Comparison of ENCODE assay signal across 8 mouse cellular contexts in genomic region chr11:69633128-69633866, GRCm38 (mm10). TPM values are rescaled to one million over a fixed set of nuclear protein-coding genes. Genes with fewer than 3 reads are reported as not detected.
DNase-seq lines count a peak whose midpoint lies in the region; ATAC-seq and TF ChIP-seq lines count a peak whose summit lies in the region.

No protein-coding gene starts in this region.

- H3K36me3 ChIP-seq in heart, adult 2 months (ENCODE audit: control insufficient read depth, insufficient read depth, low read length) = peaks cover 19% of the 10 kb centered on the region
- peaks cover 38% of the 10 kb centered on the region for H3K36me3 ChIP-seq in E14TG2a.4 (ENCODE audit: insufficient read depth, low read length)
- peaks cover 18% of the 10 kb centered on the region for H3K36me3 ChIP-seq in embryonic facial prominence, embryonic 14.5 days (ENCODE audit: control insufficient read depth, insufficient read depth, low read length)
- no peaks in the 10 kb centered on the region for H3K36me3 ChIP-seq in hindbrain, embryonic 11.5 days (ENCODE audit: control insufficient read depth, insufficient read depth, low read length)
- H3K36me3 ChIP-seq in liver, embryonic 14.5 days (replicated peaks; ENCODE audit: control insufficient read depth, insufficient read depth, low read depth) = peaks cover 2% of the 10 kb centered on the region; the same call in 1 of the 2 replicates
- peaks cover 15% of the 10 kb centered on the region for H3K36me3 ChIP-seq in neural tube, embryonic 13.5 days

- no peak for TF ChIP-seq CTCF in heart, adult 2 months (IDR thresholded peaks at IDR 0.05)
- no peak for TF ChIP-seq CTCF in E14TG2a.4 (conservative IDR thresholded peaks at IDR 0.05; ENCODE audit: low read length)
- TF ChIP-seq CTCF in liver, embryonic 14.5 days (IDR thresholded peaks at IDR 0.05; ENCODE audit: low read depth) = no peak

- peaks cover 5% of the 10 kb centered on the region for H3K4me1 ChIP-seq in heart, adult 2 months (ENCODE audit: control insufficient read depth, insufficient read depth, low read length)
- peaks cover 44% of the 10 kb centered on the region for H3K4me1 ChIP-seq in E14TG2a.4 (replicated peaks; ENCODE audit: low read depth, low read length)
- peaks cover 25% of the 10 kb centered on the region for H3K4me1 ChIP-seq in embryonic facial prominence, embryonic 14.5 days (ENCODE audit: control insufficient read depth, insufficient read depth, low read length)
- peaks cover 3% of the 10 kb centered on the region for H3K4me1 ChIP-seq in hindbrain, embryonic 11.5 days (replicated peaks; ENCODE audit: control insufficient read depth, insufficient read depth, low read length)
- H3K4me1 ChIP-seq in liver, embryonic 14.5 days (replicated peaks; ENCODE audit: control insufficient read depth in 2 of 2, insufficient read depth in 2 of 2, low read length in 1 of 2) = peaks cover 20 to 21% of the 10 kb centered on the region in 2 experiments
- peaks cover 41% of the 10 kb centered on the region for H3K4me1 ChIP-seq in neural tube, embryonic 13.5 days (replicated peaks)

- no peak for DNase-seq in heart, adult 2 months
- no peak for DNase-seq in heart, postnatal 10 days
- peak; percentile 67 for DNase-seq in embryonic facial prominence, embryonic 14.5 days (ENCODE audit: low spot score)
- DNase-seq in hindbrain, embryonic 11.5 days (ENCODE audit: low spot score) = no peak
- no peak for DNase-seq in liver, embryonic 14.5 days (ENCODE audit: low read depth in 3 of 3, low spot score in 3 of 3)
- no peak for DNase-seq in right cerebral cortex, adult 2 months (ENCODE audit: low spot score in 2 of 2)

- WGBS in heart, adult 2 months = under 1% methylated on average over 41 of the region's 50 CpGs
- under 1% methylated on average over 12 of the region's 50 CpGs for WGBS in embryonic facial prominence, embryonic 14.5 days
- 1% methylated on average over 46 of the region's 50 CpGs for WGBS in hindbrain, embryonic 11.5 days
- under 1% methylated on average over 40 of the region's 50 CpGs for WGBS in liver, embryonic 14.5 days (ENCODE audit: insufficient replicate concordance)
- 1% methylated on average over 48 of the region's 50 CpGs for WGBS in neural tube, embryonic 13.5 days

- H3K9ac ChIP-seq in heart, adult 2 months (ENCODE audit: low read depth, low read length) = peak overlapping the region; percentile 97
- peak overlapping the region; percentile 96 for H3K9ac ChIP-seq in embryonic facial prominence, embryonic 14.5 days (ENCODE audit: low read depth, low read length)
- peak overlapping the region; percentile 98 for H3K9ac ChIP-seq in hindbrain, embryonic 11.5 days (ENCODE audit: low read depth, low read length)
- H3K9ac ChIP-seq in liver, embryonic 14.5 days (replicated peaks) = peak overlapping the region; percentile 92
- peak overlapping the region; percentile 99 for H3K9ac ChIP-seq in neural tube, embryonic 13.5 days

- peaks cover 2% of the 10 kb centered on the region for H3K79me2 ChIP-seq in heart, adult 2 months (replicated peaks; ENCODE audit: control insufficient read depth, insufficient read depth, low read length)

- peak overlapping the region; percentile 88 for H3K27ac ChIP-seq in heart, adult 2 months
- H3K27ac ChIP-seq in embryonic facial prominence, embryonic 14.5 days (replicated peaks; ENCODE audit: low read depth, low read length) = peak overlapping the region; percentile 95
- H3K27ac ChIP-seq in hindbrain, embryonic 11.5 days (ENCODE audit: low read depth, low read length) = peak overlapping the region; percentile 97
- peak overlapping the region; percentile 79 for H3K27ac ChIP-seq in liver, embryonic 14.5 days
- peak overlapping the region; percentile 97 for H3K27ac ChIP-seq in neural tube, embryonic 13.5 days (replicated peaks)

- peak; percentile 66 for ATAC-seq in embryonic facial prominence, embryonic 14.5 days (ENCODE audit: low read depth)
- peak; percentile 55 for ATAC-seq in hindbrain, embryonic 11.5 days (ENCODE audit: low FRiP score)
- ATAC-seq in liver, embryonic 14.5 days (ENCODE audit: insufficient read depth) = peak; percentile 64
- ATAC-seq in neural tube, embryonic 13.5 days (ENCODE audit: low read depth) = peak; percentile 59

- no peaks in the 10 kb centered on the region for H3K9me3 ChIP-seq in E14TG2a.4 (ENCODE audit: low read length)
- H3K9me3 ChIP-seq in embryonic facial prominence, embryonic 14.5 days (ENCODE audit: control insufficient read depth, low read length) = no peaks in the 10 kb centered on the region
- H3K9me3 ChIP-seq in hindbrain, embryonic 11.5 days (ENCODE audit: control insufficient read depth, low read length) = no peaks in the 10 kb centered on the region
- H3K9me3 ChIP-seq in liver, embryonic 14.5 days (ENCODE audit: control insufficient read depth, low read length) = no peaks in the 10 kb centered on the region
- no peaks in the 10 kb centered on the region for H3K9me3 ChIP-seq in neural tube, embryonic 13.5 days

- intact Hi-C loops in heart, adult 2 months (cut with DNase I) = no loop called here
- intact Hi-C loops in heart, postnatal 10 days (cut with DNase I) = no loop called here

- no peaks in the 10 kb centered on the region for H3K27me3 ChIP-seq in heart, adult 2 months (ENCODE audit: control insufficient read depth, insufficient read depth, low read length)
- no peaks in the 10 kb centered on the region for H3K27me3 ChIP-seq in E14TG2a.4 (ENCODE audit: insufficient read depth, low read length)
- H3K27me3 ChIP-seq in embryonic facial prominence, embryonic 14.5 days (replicated peaks; ENCODE audit: control insufficient read depth, insufficient read depth, low read length) = no peaks in the 10 kb centered on the region
- H3K27me3 ChIP-seq in hindbrain, embryonic 11.5 days (ENCODE audit: control insufficient read depth, insufficient read depth, low read length) = no peaks in the 10 kb centered on the region
- H3K27me3 ChIP-seq in liver, embryonic 14.5 days (ENCODE audit: control insufficient read depth, insufficient read depth, low read length) = no peaks in the 10 kb centered on the region
- H3K27me3 ChIP-seq in neural tube, embryonic 13.5 days = no peaks in the 10 kb centered on the region

- TF ChIP-seq POLR2A in heart, adult 2 months (IDR thresholded peaks at IDR 0.05; ENCODE audit: insufficient read depth, low read depth, low read length) = no peak

- H3K4me2 ChIP-seq in embryonic facial prominence, embryonic 14.5 days (ENCODE audit: low read depth, low read length) = peak overlapping the region; percentile 89
- peak overlapping the region; percentile 75 for H3K4me2 ChIP-seq in hindbrain, embryonic 11.5 days (replicated peaks; ENCODE audit: low read depth, low read length)
- peak overlapping the region; percentile 91 for H3K4me2 ChIP-seq in liver, embryonic 14.5 days (ENCODE audit: low read depth)
- peak overlapping the region; percentile 83 for H3K4me2 ChIP-seq in neural tube, embryonic 13.5 days

- peak overlapping the region; percentile 80 for H3K4me3 ChIP-seq in heart, adult 2 months
- H3K4me3 ChIP-seq in E14TG2a.4 (replicated peaks; ENCODE audit: low read length) = peak overlapping the region; percentile 95
- peak overlapping the region; percentile 91 for H3K4me3 ChIP-seq in embryonic facial prominence, embryonic 14.5 days (ENCODE audit: low read depth, low read length)
- H3K4me3 ChIP-seq in hindbrain, embryonic 11.5 days (ENCODE audit: low read depth, low read length) = peak overlapping the region; percentile 98
- peak overlapping the region; percentile 85 to 97 for H3K4me3 ChIP-seq in liver, embryonic 14.5 days (ENCODE audit: insufficient read depth in 1 of 2, low read depth in 2 of 2, low read length in 2 of 2)
- peak overlapping the region; percentile 99 for H3K4me3 ChIP-seq in neural tube, embryonic 13.5 days

- no peak for TF ChIP-seq EP300 in heart, adult 2 months (IDR thresholded peaks at IDR 0.05; ENCODE audit: insufficient read depth, low read depth, low read length)
- TF ChIP-seq EP300 in liver, embryonic 14.5 days (IDR thresholded peaks at IDR 0.05; ENCODE audit: low read depth) = no peak

RNA-seq across cellular contexts. Expression of gene Fxr2, which starts 0.5 kb away (rescaled TPM):
- 100 to 1,000 TPM in 1 of 2 experiments, 10 to 100 TPM in 1; 86.0 to 103 TPM for total RNA-seq in heart, adult 2 months (2021)
- 61.2 and 112 TPM in 2 replicates for polyA plus RNA-seq in heart, adult 2 months (2012; rRNA removed)
- 10 to 100 TPM; 72.1 to 78.7 TPM for total RNA-seq in heart, postnatal 10 days (2021)
- polyA plus RNA-seq in embryonic facial prominence, embryonic 14.5 days (2014; fragmentation: Nextera tagmentation; extraction: Ambion mirVana) = 25.4 and 26.3 TPM in 2 replicates
- polyA plus RNA-seq in hindbrain, embryonic 11.5 days (2014; fragmentation: Nextera tagmentation; extraction: Ambion mirVana) = 30.1 and 31.3 TPM in 2 replicates
- 18.4 and 21.7 TPM in 2 replicates for polyA plus RNA-seq in liver, embryonic 14.5 days (2012; rRNA removed)
- polyA plus RNA-seq in liver, embryonic 14.5 days (2014; fragmentation: Nextera tagmentation; extraction: Ambion mirVana) = 5.4 and 7.7 TPM in 2 replicates
- polyA plus RNA-seq in neural tube, embryonic 13.5 days (2015; fragmentation: Nextera tagmentation; extraction: Ambion mirVana) = 45.3 and 55.1 TPM in 2 replicates

RNA-seq across cellular contexts. Expression of gene Sat2, which starts 11.5 kb away (rescaled TPM):
- total RNA-seq in heart, adult 2 months (2021) = 1 to 10 TPM; 1.8 to 1.9 TPM
- polyA plus RNA-seq in heart, adult 2 months (2012; rRNA removed) = 4.5 and 6.1 TPM in 2 replicates
- total RNA-seq in heart, postnatal 10 days (2021) = 1 to 10 TPM; 4.3 to 4.7 TPM
- 15.6 and 16.6 TPM in 2 replicates for polyA plus RNA-seq in embryonic facial prominence, embryonic 14.5 days (2014; fragmentation: Nextera tagmentation; extraction: Ambion mirVana)
- 15.0 and 20.6 TPM in 2 replicates for polyA plus RNA-seq in hindbrain, embryonic 11.5 days (2014; fragmentation: Nextera tagmentation; extraction: Ambion mirVana)
- 3.7 and 5.1 TPM in 2 replicates for polyA plus RNA-seq in liver, embryonic 14.5 days (2012; rRNA removed)
- 10.0 and 10.4 TPM in 2 replicates for polyA plus RNA-seq in liver, embryonic 14.5 days (2014; fragmentation: Nextera tagmentation; extraction: Ambion mirVana)
- 22.6 and 27.5 TPM in 2 replicates for polyA plus RNA-seq in neural tube, embryonic 13.5 days (2015; fragmentation: Nextera tagmentation; extraction: Ambion mirVana)

RNA-seq across cellular contexts. Expression of gene Shbg, which starts 15.6 kb away (rescaled TPM):
- not detected for total RNA-seq in heart, adult 2 months (2021)
- not detected in 2 replicates for polyA plus RNA-seq in heart, adult 2 months (2012; rRNA removed)
- not detected for total RNA-seq in heart, postnatal 10 days (2021)
- polyA plus RNA-seq in embryonic facial prominence, embryonic 14.5 days (2014; fragmentation: Nextera tagmentation; extraction: Ambion mirVana) = not detected in 2 replicates
- 0.17 TPM in 1 of 2 replicates, not detected in the other for polyA plus RNA-seq in hindbrain, embryonic 11.5 days (2014; fragmentation: Nextera tagmentation; extraction: Ambion mirVana)
- polyA plus RNA-seq in liver, embryonic 14.5 days (2012; rRNA removed) = 21.4 and 23.5 TPM in 2 replicates
- 28.4 and 33.2 TPM in 2 replicates for polyA plus RNA-seq in liver, embryonic 14.5 days (2014; fragmentation: Nextera tagmentation; extraction: Ambion mirVana)
- polyA plus RNA-seq in neural tube, embryonic 13.5 days (2015; fragmentation: Nextera tagmentation; extraction: Ambion mirVana) = not detected in 2 replicates

RNA-seq across cellular contexts. Expression of gene Sox15, which starts 21.8 kb away (rescaled TPM):
- total RNA-seq in heart, adult 2 months (2021) = not detected
- not detected in 2 replicates for polyA plus RNA-seq in heart, adult 2 months (2012; rRNA removed)
- total RNA-seq in heart, postnatal 10 days (2021) = not detected
- polyA plus RNA-seq in embryonic facial prominence, embryonic 14.5 days (2014; fragmentation: Nextera tagmentation; extraction: Ambion mirVana) = 1.7 and 2.9 TPM in 2 replicates
- polyA plus RNA-seq in hindbrain, embryonic 11.5 days (2014; fragmentation: Nextera tagmentation; extraction: Ambion mirVana) = not detected in 2 replicates
- polyA plus RNA-seq in liver, embryonic 14.5 days (2012; rRNA removed) = not detected in 2 replicates
- polyA plus RNA-seq in liver, embryonic 14.5 days (2014; fragmentation: Nextera tagmentation; extraction: Ambion mirVana) = not detected in 2 replicates
- not detected in 2 replicates for polyA plus RNA-seq in neural tube, embryonic 13.5 days (2015; fragmentation: Nextera tagmentation; extraction: Ambion mirVana)

RNA-seq across cellular contexts. Expression of gene Atp1b2, which starts 27.6 kb away (rescaled TPM):
- 10 to 100 TPM; 17.0 to 20.3 TPM for total RNA-seq in heart, adult 2 months (2021)
- 23.7 and 30.0 TPM in 2 replicates for polyA plus RNA-seq in heart, adult 2 months (2012; rRNA removed)
- total RNA-seq in heart, postnatal 10 days (2021) = 10 to 100 TPM; 29.9 to 36.5 TPM
- polyA plus RNA-seq in embryonic facial prominence, embryonic 14.5 days (2014; fragmentation: Nextera tagmentation; extraction: Ambion mirVana) = 15.6 and 17.7 TPM in 2 replicates
- polyA plus RNA-seq in hindbrain, embryonic 11.5 days (2014; fragmentation: Nextera tagmentation; extraction: Ambion mirVana) = 11.7 and 13.1 TPM in 2 replicates
- 20.6 and 25.2 TPM in 2 replicates for polyA plus RNA-seq in liver, embryonic 14.5 days (2012; rRNA removed)
- polyA plus RNA-seq in liver, embryonic 14.5 days (2014; fragmentation: Nextera tagmentation; extraction: Ambion mirVana) = 21.3 and 29.8 TPM in 2 replicates
- polyA plus RNA-seq in neural tube, embryonic 13.5 days (2015; fragmentation: Nextera tagmentation; extraction: Ambion mirVana) = 29.5 and 30.4 TPM in 2 replicates

Comparison
In these comparisons a context has a peak if more than half of its experiments do, and no peak if none do; other contexts are left out.
1. RNA of gene Shbg, which starts 15.6 kb away (polyA plus RNA-seq): 21.4 to 33.2 TPM in liver, embryonic 14.5 days; not detected in neural tube, embryonic 13.5 days, not detected in heart, adult 2 months, not detected in embryonic facial prominence, embryonic 14.5 days and 0.17 TPM in hindbrain, embryonic 11.5 days; every median in the first group is over 10 times any median in the second.
2. Peak in every context shown above with its lines, with median percentiles within 50 percentile points of each other: H3K27ac ChIP-seq, H3K4me3 ChIP-seq, H3K9ac ChIP-seq, ATAC-seq and H3K4me2 ChIP-seq.